Mouse (Mus musculus) heart, embryonic 16.5 days (tissue): ENCODE measurements at regions not wholly inside any gene's neighbourhood (a gene's known extent, or its start where the extent isn't known, plus 50 kb on each side); places are given as distances from the start of the nearest gene placed in this dataset.

ENCODE experiments used
- ATAC-seq: fragments of 200-750 bp; cut with Nextera tagmentation; replicated peaks from 2 replicates; pipeline ENCODE4 v1.8.0; 2017; ENCODE audit warnings: moderate number of reproducible peaks; ENCODE audit not compliant: insufficient read depth, low FRiP score; ENCODE audit errors: extremely low read depth
- H3K27ac ChIP-seq: fragments of 300-500 bp; sonication (generic); 2 replicates; pipeline ENCODE4 v1.5.1; 2014; ENCODE audit warnings: mild to moderate bottlenecking, low read length, control low read depth, moderate library complexity
- H3K27me3 ChIP-seq: fragments of 300-500 bp; sonication (generic); 2 replicates; pipeline ENCODE4 v1.6.1; 2014; ENCODE audit warnings: low read length, mixed read lengths; ENCODE audit not compliant: control insufficient read depth, insufficient read depth
- H3K36me3 ChIP-seq: fragments of 300-500 bp; sonication (generic); 2 replicates; pipeline ENCODE4 v1.6.1; 2014; ENCODE audit not compliant: control insufficient read depth, insufficient read depth
- H3K4me1 ChIP-seq: fragments of 300-500 bp; sonication (generic); 2 replicates; pipeline ENCODE4 v1.6.1; 2014; ENCODE audit warnings: low read length, mixed read lengths; ENCODE audit not compliant: control insufficient read depth, insufficient read depth
- H3K4me2 ChIP-seq: fragments of 300-500 bp; sonication (generic); 2 replicates; pipeline ENCODE4 v1.6.1; 2014; ENCODE audit warnings: low read depth, mild to moderate bottlenecking, control low read depth, low read length
- H3K4me3 ChIP-seq: fragments of 300-500 bp; sonication (generic); 2 replicates; pipeline ENCODE4 v1.5.1; 2014; ENCODE audit warnings: mild to moderate bottlenecking, control low read depth, low read length
- H3K9ac ChIP-seq: fragments of 300-500 bp; sonication (generic); 2 replicates; pipeline ENCODE4 v1.6.1; 2014; ENCODE audit warnings: low read length, control low read depth
- H3K9me3 ChIP-seq: fragments of 300-500 bp; sonication (generic); replicated peaks from 2 replicates; pipeline ENCODE4 v1.6.1; 2016; ENCODE audit warnings: low read length; ENCODE audit not compliant: control insufficient read depth
- WGBS: fragments of 180-500 bp; shearing (Covaris S2); extraction: QIAGEN DNeasy Blood & Tissue Kit; methylation state at CpG from one replicate; pipeline ENCODE4 v1.1.7; 2014; 5-methylcytosine and 5-hydroxymethylcytosine counted together

DNA sequence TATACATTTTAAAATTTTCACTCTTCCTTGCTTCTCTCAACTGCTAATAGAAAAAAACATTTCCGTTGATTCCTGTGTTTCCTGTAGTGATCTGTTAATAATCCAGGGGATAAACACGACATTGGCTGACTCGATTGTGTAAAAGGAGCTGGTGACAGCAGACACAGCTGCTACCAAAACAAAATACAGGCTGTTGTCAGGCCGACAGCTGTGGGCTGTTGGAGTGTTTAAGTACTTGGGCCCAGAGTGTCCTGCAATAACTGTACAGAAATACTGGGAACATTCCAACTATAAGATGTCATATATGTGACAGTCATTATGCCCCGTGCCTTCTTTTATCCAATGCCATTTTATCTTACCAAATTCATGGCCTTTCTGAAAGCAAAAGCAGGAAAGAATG is 489.9 kb downstream of the D3Ertd751e start:
- Histone ChIP-seq H3K27ac (no peak overlapping the region), H3K36me3 (no peaks in the 10 kb centered on the region), H3K9me3 (no peaks in the 10 kb centered on the region), H3K9ac (no peak overlapping the region), H3K4me1 (no peaks in the 10 kb centered on the region), H3K4me2 (no peak overlapping the region), H3K4me3 (no peak overlapping the region), H3K27me3 (no peaks in the 10 kb centered on the region)
- no peak for ATAC-seq
- WGBS, result 63% methylated on average over 5 of the region's 5 CpGs

DNA sequence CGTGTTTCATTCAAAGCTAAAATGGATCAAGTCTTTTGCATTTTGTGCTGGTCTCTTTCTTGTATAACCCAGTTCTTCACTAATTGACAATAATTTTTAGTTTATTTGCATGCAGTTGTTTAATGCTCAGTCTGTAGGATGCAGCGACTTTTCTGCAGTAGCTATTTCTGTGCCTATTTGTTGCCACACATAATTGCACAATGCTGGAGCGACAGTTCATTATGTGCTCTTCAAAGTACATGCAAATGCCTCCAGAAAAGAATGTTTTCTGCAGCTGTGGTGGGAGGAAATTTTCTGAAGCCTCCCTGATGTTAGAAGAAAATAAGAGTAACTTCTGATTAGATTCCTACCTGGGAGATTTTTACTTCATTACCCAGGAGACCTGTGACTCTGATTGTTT is 491.3 kb downstream of the D3Ertd751e start:
- Histone ChIP-seq H3K9me3 (no peaks in the 10 kb centered on the region), H3K27ac (no peak overlapping the region), H3K4me3 (no peak overlapping the region), H3K9ac (no peak overlapping the region), H3K4me1 (no peaks in the 10 kb centered on the region), H3K27me3 (no peaks in the 10 kb centered on the region), H3K4me2 (no peak overlapping the region), H3K36me3 (no peaks in the 10 kb centered on the region)
- WGBS, result 79% methylated on average over 3 of the region's 3 CpGs
- no peak for ATAC-seq

DNA sequence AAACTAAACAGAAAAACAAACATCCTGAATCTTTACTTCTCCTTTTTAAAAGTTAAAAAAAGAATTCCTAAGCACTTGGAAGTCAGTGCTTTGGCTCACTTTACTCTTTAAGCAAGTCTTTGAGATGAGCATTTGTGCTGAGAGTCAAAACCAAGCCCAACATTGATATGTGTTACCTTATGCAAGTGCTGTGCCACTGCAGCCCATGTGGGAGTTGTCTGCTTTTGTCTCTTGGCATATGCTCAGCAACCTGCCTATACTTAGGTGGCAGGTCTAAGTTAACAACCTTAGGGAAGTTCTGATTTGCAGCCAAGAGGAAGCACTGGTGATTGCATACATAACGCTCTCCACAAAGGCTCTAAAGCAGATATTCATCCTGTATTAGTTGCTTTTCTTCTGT is 493.1 kb downstream of the D3Ertd751e start:
- Histone ChIP-seq H3K4me1 (no peaks in the 10 kb centered on the region), H3K9ac (no peak overlapping the region), H3K4me2 (no peak overlapping the region), H3K36me3 (no peaks in the 10 kb centered on the region), H3K9me3 (no peaks in the 10 kb centered on the region), H3K27me3 (no peaks in the 10 kb centered on the region), H3K27ac (no peak overlapping the region), H3K4me3 (no peak overlapping the region)
- WGBS, result 62% methylated on average over 1 of the region's 1 CpGs
- ATAC-seq, result no peak
